Mouse (Mus musculus): ENCODE measurements around the gene Dpysl4.
A peak's percentile ranks its signal among the peaks of the same experiment; 100 is the strongest.

The Dpysl4 gene

GRCm38 (mm10) chr7:139085629-139086194 lies at the start of gene Dpysl4:
Gene Dpysl4 (plus strand): TSS chr7:139086001.
- peak; percentile 73 for DNase-seq

DNA sequence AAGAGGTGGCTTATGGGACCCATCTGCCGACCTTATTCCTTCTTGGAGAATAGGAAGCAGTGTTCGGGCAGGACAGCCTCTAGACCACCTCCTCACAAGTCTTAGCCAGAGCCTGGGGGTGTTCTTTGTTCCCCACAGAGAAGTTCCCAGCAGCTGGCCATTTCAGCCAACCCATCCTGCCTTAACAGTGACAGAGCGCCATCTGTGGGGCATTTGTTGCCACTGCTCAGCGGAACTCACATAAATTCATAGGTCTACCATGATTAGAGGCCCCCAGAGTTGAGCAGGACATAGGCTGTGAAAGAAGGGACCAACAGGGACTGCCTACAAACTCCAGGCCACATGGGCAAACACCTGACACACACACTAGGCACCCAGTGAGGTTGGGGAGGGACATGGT lies 22.4 kb upstream of the Dpysl4 start:
- DNase-seq, result no peak

- DNase-seq, result peak; percentile 65
These were observed 17.6 kb upstream of the Dpysl4 start for GRCm38 (mm10) chr7:139068182-139068623.

DNA sequence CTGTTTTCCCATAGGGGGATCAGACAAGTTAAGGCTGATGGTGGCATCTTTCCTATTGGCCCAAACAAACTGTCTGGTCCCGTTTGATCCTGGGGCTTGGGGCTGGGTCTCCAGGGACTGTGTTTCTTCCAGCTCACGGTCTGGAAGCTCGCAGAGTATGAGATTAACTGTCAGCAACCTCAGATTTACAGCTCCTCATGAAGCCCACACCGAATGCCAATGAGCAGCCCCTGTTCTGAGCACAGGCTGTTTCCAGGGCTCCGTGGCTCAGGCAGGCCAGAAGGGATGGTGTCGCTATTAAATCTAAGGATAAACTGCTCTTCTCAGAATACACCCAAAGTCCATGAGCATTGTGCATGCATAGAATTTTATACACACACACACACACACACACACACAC lies 11.6 kb upstream of the Dpysl4 start:
- no peak for DNase-seq

DNA sequence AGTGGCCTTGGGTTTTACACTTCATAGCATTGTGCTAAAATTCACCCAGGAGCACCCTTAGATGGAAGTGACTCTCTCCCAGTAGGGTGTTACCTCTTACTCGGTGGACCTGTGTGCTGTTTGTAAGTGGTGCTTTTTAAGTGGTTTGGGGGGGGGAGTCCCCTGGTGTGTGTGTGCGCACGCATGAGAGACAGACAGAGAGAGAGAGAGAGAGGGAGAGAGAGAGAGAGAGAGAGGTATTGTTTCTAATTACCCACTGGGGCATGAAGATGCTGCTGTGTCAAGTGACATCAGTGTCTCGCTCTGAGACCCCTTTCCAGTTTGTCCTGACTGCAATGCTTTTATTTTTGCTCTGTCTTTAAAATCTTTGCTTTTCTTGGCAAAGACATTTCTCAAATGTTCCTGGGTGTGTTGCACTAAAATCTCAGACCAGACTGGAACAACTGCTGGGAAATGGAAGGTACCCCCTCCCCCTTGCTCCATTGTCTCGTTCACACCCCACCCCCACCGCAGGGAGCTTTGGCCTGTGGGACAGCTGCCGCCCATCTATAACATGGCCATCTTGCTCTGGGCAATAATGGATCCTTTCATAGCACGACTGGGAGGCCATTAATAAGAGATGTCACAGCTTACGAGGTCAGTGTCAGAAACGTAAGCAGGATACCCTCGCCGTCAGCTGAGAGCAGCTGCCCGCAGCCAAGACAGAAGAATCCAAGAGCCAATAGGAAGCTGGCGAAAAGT lies 10.6 kb upstream of the Dpysl4 start:
- DNase-seq, result no peak

DNA sequence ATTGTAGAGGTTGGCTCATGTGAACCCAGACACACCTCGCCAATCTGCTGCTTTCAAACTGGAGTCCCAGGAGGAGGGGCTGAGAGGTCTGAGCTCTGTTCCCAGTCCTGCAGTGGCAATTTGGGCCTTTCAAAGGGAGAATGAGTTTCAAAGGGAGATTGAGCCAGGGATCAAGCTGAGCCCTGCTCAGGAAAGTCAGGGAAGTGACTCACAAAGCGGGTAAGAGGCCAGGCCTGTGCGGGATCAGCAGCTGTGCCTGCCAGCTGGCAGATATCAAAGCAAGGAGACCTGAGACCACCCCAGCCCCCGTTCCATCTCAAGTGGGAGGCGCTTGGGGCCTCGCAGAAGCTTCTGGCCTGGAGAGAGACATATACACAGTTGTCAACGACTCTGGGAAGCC lies 8.5 kb upstream of the Dpysl4 start:
- no peak for DNase-seq

DNA sequence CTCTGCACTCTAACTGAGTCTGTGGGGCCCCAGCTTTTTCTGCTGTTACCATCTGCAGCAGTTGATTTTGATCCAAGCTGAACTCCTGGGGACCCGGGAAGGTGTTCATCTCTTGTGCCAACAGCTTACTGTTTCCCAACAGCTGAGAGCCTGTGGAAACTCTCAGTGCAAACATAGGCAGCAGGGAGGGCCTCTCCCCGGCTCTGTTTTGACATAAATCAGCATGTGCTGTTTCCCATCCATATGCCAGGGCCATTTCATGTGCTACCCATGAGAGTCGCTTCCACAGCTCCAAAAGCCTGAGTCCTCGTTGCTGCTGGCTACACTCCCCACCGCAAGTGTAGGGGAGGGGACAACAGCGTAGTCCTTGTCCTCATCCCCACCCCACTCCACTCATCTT lies 7.6 kb upstream of the Dpysl4 start:
- no peak for DNase-seq

DNA sequence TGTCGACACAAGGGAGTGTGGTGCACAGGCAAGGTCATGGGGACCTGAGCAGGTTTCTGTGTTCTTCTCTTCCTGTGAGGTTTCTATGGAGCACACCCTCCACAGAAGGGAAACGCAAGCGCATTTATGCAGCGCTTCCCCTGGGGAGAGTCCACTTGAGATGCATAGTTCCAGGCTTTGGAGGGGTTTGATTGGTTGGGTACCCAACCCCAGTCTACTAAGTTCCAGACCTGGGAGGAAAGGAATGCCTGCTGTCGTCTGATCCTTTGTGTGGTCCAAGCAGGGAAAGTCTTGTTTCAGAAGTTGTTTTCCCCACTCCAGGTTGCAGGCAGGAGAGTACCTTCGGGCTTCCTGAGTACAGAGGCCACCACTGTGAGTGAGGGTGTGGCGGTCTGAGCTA lies 6.7 kb upstream of the Dpysl4 start:
- no peak for DNase-seq

GRCm38 (mm10) chr7:139080714-139081113 lies 5.1 kb upstream of the Dpysl4 start:
- no peak for DNase-seq

GRCm38 (mm10) chr7:139081158-139081557 lies 4.6 kb upstream of the Dpysl4 start:
- DNase-seq, result no peak

GRCm38 (mm10) chr7:139082281-139082680 lies 3.5 kb upstream of the Dpysl4 start:
- DNase-seq, result no peak

DNA sequence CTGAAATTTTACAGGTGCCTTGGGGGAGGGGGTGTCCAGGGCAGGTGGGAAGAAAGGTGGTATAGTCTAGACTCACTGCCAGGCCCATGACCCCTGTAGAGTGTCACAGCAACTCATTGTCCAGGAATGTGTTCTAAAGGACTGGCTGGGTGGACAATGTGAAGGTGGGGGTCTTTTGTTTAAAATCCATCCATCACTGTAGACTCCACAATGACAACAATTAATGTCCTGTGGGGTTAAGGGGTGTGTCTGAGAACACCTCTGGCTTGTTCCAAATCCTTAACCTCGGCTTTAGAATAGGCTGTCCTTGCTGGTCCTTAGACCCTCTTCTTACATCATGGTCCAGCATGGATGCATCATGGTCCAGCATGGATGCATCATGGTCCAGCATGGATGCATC lies 1.5 kb upstream of the Dpysl4 start:
- DNase-seq, result no peak

DNA sequence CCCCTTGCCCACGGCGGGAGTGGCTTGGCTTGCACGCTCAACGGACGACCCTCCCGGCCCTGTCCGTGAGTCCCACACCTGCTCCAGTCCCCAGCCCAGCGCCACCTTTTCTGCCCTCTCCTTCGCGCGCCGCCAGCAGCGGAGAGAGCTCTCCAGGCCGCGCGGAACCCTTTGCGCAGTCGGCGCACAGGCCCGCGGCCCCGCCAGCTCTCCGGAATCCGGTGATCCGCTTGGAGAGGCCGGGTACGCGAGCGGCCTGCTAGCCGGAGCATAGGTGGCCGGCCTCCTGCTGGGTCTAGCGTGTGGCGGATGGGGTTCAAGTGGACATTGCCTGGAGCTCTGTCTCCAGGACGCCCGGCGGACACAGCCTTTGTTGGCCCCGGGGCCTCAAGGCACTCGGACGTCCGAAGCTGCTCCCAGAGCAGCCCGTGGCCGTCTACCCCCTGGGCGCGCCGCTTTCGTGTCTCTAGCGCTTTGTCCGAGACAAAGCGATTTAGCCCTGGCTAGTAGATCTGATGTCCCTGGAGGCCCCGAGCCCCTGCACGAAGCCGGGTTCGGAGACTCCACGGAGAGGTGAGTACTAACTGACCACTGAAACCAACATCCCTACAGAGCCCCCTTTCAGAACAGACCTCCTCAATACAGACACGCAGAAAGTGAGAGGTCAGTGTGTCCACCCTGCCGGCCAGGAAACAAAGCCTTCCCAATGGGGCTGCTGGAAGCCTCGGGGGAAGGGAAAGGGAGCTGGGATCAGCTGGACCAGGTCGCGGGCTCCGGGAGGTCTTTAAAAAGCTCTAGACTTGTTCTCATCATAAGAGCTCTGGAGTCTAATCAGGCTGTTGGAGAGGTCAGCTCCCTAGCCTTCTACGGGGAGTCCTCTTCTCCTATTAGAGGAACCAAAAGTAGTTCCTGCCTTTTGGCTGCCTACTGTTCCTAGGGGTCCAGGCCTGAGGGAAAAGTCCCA lies 676 bp downstream of the Dpysl4 start:
- peak; percentile 34 for DNase-seq

GRCm38 (mm10) chr7:139087801-139088200 lies 2.0 kb downstream of the Dpysl4 start:
- no peak for DNase-seq

DNA sequence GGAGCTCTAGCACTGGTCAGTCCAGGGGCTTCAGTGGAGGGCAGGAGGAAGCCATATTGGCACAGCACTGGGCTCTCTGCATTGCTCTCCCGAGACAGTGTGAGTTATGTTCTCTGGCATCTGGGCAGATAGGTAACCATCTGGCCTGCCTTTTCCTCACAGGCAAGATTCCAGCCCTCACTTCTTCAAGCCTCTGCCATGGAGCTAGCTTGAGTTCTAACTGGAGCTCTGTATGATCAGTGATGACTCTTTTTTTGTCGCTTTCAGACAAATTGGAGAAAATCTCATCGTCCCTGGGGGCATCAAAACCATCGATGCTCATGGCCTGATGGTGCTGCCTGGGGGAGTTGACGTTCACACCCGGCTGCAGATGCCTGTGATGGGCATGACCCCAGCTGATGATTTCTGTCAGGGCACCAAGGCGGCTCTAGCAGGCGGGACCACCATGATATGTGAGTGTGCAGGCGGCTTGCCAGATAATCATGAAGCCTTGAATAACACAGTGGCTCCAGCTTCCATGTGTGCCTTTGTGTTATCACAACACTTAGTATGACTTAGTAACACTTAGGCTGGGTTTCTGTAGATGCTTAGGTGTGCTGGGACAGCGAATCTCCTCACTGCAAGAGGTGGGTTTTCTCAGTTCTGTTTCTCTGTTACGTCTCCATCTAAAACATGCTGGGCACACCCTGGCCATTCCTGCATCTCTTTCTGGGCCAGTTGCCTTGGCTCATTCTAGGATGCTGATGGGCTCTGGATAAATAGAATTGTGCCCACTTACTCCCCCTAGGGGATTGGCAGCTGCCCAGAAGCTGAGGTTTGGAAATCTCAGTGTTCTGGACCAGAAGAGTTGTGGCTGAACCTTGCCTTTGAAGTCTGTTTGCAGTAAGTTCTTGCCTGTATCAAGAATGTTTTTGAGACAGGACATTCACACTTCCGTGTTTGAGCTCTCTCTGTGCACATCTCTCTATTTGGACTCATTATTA lies 4.4 kb downstream of the Dpysl4 start:
- DNase-seq, result no peak

- no peak for DNase-seq
These were observed 5.9 kb downstream of the Dpysl4 start for GRCm38 (mm10) chr7:139091681-139092080.

DNA sequence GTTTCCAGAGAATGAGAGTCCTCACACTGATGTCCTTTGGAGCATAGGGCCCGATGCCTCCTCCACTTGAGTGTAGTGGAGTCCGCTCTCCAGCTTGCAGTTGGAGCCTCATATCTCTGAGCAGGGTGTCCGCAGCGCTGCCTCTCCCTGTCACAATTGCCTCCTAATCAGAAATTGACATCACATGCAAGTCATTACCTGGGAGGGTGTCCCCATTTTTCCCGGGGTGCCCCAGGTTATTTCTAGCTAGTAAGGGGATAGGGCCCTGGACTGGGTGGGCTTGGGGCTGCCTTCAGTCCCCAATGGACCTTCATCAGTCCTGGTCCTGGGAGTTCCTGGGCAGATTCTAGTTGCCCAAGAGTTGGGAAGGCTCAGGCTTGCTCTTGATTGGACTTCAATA lies 6.9 kb downstream of the Dpysl4 start:
- no peak for DNase-seq

- DNase-seq, result no peak
These were observed 7.3 kb downstream of the Dpysl4 start for GRCm38 (mm10) chr7:139093124-139093523.

- DNase-seq, result no peak
These were observed 8.0 kb downstream of the Dpysl4 start for GRCm38 (mm10) chr7:139093781-139094180.

DNA sequence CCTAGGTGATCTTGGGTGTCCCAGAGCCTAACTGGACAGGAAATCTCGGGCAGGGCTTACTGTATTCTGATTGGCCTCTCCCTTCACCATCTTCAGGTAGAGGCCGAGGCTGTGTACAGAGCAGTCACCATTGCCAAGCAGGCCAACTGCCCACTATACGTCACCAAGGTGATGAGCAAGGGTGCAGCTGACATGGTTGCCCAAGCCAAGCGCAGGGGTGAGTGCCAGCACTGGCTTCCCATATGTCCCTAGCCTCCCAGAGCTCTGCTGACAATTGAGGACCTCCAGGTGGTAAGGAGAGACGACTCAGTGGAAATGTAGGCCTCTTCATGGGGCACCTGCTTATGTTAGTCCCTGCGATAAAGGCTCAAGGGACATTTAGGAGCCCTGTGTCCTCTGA lies 9.0 kb downstream of the Dpysl4 start:
- DNase-seq, result no peak

- no peak for DNase-seq
These were observed 9.5 kb downstream of the Dpysl4 start for GRCm38 (mm10) chr7:139095282-139095681.

DNA sequence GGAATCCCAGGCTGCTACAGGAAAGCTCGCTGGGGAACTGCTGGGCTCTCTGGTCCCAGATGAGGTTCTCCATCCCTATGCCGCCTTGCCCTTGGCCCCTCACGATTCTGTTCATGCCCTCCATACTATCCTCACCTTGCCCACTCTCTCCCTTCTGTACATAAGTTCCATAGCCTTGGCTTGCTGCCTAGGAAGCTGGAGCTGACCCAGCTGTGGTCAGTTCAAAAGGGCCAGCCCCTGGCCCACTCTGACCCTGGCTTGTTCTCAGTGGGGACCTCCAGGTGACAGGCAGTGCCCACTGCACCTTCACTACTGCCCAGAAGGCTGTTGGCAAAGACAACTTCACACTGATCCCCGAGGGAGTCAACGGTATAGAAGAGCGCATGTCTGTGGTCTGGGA lies 10.6 kb downstream of the Dpysl4 start:
- no peak for DNase-seq

Measured in kidney, postnatal 14 days (tissue).